Mouse (Mus musculus) CH12.LX (cell line): Measurements from ENCODE around the gene Ap5m1. TPM values are rescaled to one million over a fixed set of nuclear protein-coding genes. Genes with fewer than 3 reads are reported as not detected.

Experiments
- DNase-seq: peaks from one replicate; pipeline ENCODE4 v3.0.0-alpha.2; 2013; ENCODE audit errors: extremely low read depth
- H3K27ac ChIP-seq: 2 replicates; pipeline ENCODE4 v1.5.1; 2012; ENCODE audit warnings: low read depth, mild to moderate bottlenecking, control low read depth, moderate library complexity; ENCODE audit not compliant: insufficient read depth
- H3K27me3 ChIP-seq: replicated peaks from 2 replicates; pipeline ENCODE3; 2012; ENCODE audit warnings: inconsistent platforms
- H3K36me3 ChIP-seq, 2 experiments: replicated peaks in 1 of 2; 2 replicates each; pipeline versions ENCODE3 to v1.6.1; 2012; ENCODE audit warnings: inconsistent platforms in 1 of 2, low read length in 1 of 2, mild to moderate bottlenecking in 1 of 2, mixed read lengths in 1 of 2, moderate library complexity in 1 of 2; ENCODE audit not compliant: control insufficient read depth in 1 of 2, insufficient read depth in 1 of 2
- H3K4me1 ChIP-seq, 2 experiments: 2 replicates each; pipeline ENCODE4 v1.6.1; 2012; ENCODE audit warnings: inconsistent platforms in 1 of 2, moderate library complexity in 1 of 2; ENCODE audit not compliant: insufficient read depth in 2 of 2, control insufficient read depth in 1 of 2
- H3K4me2 ChIP-seq: 2 replicates; pipeline ENCODE4 v1.6.1; 2012; ENCODE audit warnings: low read depth, mild to moderate bottlenecking, control low read depth; ENCODE audit not compliant: poor library complexity, insufficient read depth, severe bottlenecking
- H3K4me3 ChIP-seq, 3 experiments: fragments of 150-350 bp in 1 of 3; sonication (generic) in 1 of 3; replicated peaks in 1 of 3; 2 replicates each; pipeline versions ENCODE3 to v1.5.1; 2011 to 2012; ENCODE audit warnings: low read depth in 2 of 3, low read length in 2 of 3, mild to moderate bottlenecking in 2 of 3, moderate library complexity in 2 of 3, control low read depth in 1 of 3, improper control_type of control experiment in 1 of 3, inconsistent platforms in 1 of 3, mixed read lengths in 1 of 3; ENCODE audit not compliant: poor library complexity in 1 of 3
- H3K79me2 ChIP-seq: replicated peaks from 2 replicates; pipeline ENCODE4 v1.6.1; 2012; ENCODE audit warnings: mild to moderate bottlenecking, moderate library complexity; ENCODE audit not compliant: control insufficient read depth, poor library complexity, insufficient read depth, severe bottlenecking; ENCODE audit errors: extremely low read depth
- H3K9ac ChIP-seq: 2 replicates; pipeline ENCODE4 v1.6.1; 2012; ENCODE audit warnings: low read depth, mild to moderate bottlenecking, control low read depth, moderate library complexity; ENCODE audit not compliant: insufficient read depth
- H3K9me3 ChIP-seq: replicated peaks from 2 replicates; pipeline ENCODE3; 2012; ENCODE audit warnings: low read length, inconsistent platforms, mixed read lengths
- CHD1 ChIP-seq: IDR thresholded peaks from 2 replicates; pipeline ENCODE4 v1.6.1; 2012; ENCODE audit warnings: low read depth, low read length, improper control_type of control experiment, inconsistent platforms
- CHD2 ChIP-seq: IDR thresholded peaks from 2 replicates; pipeline ENCODE4 v1.6.1; 2011; ENCODE audit warnings: low read length, improper control_type of control experiment
- CTCF ChIP-seq, 2 experiments: IDR thresholded peaks in 1 of 2; conservative IDR thresholded peaks in 1 of 2; 2 replicates each; pipeline ENCODE4 v1.5.1; 2011 to 2012; ENCODE audit warnings: low read depth in 2 of 2, low read length in 2 of 2, improper control_type of control experiment in 1 of 2, inconsistent platforms in 1 of 2, mild to moderate bottlenecking in 1 of 2, moderate library complexity in 1 of 2
- ELF1 ChIP-seq: IDR thresholded peaks from 2 replicates; pipeline ENCODE4 v1.6.1; 2014; ENCODE audit warnings: low read depth, mild to moderate bottlenecking, inconsistent platforms, low read length, improper control_type of control experiment
- EP300 ChIP-seq: IDR thresholded peaks from 2 replicates; pipeline ENCODE4 v1.6.1; 2011; ENCODE audit warnings: low read length, improper control_type of control experiment
- HCFC1 ChIP-seq: IDR thresholded peaks from 2 replicates; pipeline ENCODE4 v1.6.1; 2012; ENCODE audit warnings: low read depth, mild to moderate bottlenecking, inconsistent platforms, low read length, improper control_type of control experiment
- JUND ChIP-seq: conservative IDR thresholded peaks from 2 replicates; pipeline ENCODE4 v1.6.1; 2011; ENCODE audit warnings: low read depth, low read length, improper control_type of control experiment
- KAT2A ChIP-seq: IDR thresholded peaks from 2 replicates; pipeline ENCODE4 v1.6.1; 2012; ENCODE audit warnings: low read length, improper control_type of control experiment, inconsistent platforms; ENCODE audit not compliant: insufficient replicate concordance
- MEF2A ChIP-seq: IDR thresholded peaks from 2 replicates; pipeline ENCODE4 v1.6.1; 2014; ENCODE audit warnings: low read depth, mild to moderate bottlenecking, inconsistent platforms, low read length, improper control_type of control experiment, borderline replicate concordance
- MXI1 ChIP-seq: IDR thresholded peaks from 2 replicates; pipeline ENCODE4 v1.6.1; 2011; ENCODE audit warnings: mild to moderate bottlenecking, low read depth, low read length, improper control_type of control experiment
- POLR2A ChIP-seq: IDR thresholded peaks from 2 replicates; pipeline ENCODE4 v1.6.1; 2011; ENCODE audit warnings: low read depth, mild to moderate bottlenecking, improper control_type of control experiment, low read length
- POLR2AphosphoS2 ChIP-seq: IDR thresholded peaks from 2 replicates; pipeline ENCODE4 v1.6.1; 2011; ENCODE audit warnings: low read depth, low read length, improper control_type of control experiment
- SIN3A ChIP-seq: IDR thresholded peaks from 2 replicates; pipeline ENCODE4 v1.6.1; 2012; ENCODE audit warnings: low read length, improper control_type of control experiment, inconsistent platforms
- SMC3 ChIP-seq: IDR thresholded peaks from 2 replicates; pipeline ENCODE4 v1.6.1; 2011; ENCODE audit warnings: low read depth, low read length, improper control_type of control experiment
- TCF12 ChIP-seq: IDR thresholded peaks from 2 replicates; pipeline ENCODE4 v1.6.1; 2014; ENCODE audit warnings: low read depth, mild to moderate bottlenecking, inconsistent platforms, low read length, improper control_type of control experiment
- ZC3H11A ChIP-seq: IDR thresholded peaks from 2 replicates; pipeline ENCODE4 v1.6.1; 2012; ENCODE audit warnings: low read depth, mild to moderate bottlenecking, inconsistent platforms, low read length, improper control_type of control experiment
- dilution Hi-C: fragments of 300-500 bp; cut with MboI; formaldehyde crosslinking; loops from 2 replicates; pipeline ENCODE4 v1.14.3; 2020; ENCODE audit warnings: low sequenced_read_pairs; ENCODE audit not compliant: extremely low pct_unique_long_range_greater_than_20kb, extremely low pct_ligation_motif_present
- in situ Hi-C: fragments of 300-500 bp; cut with MboI; formaldehyde crosslinking; loops from 3 replicates; pipeline ENCODE4 v1.14.3; 2019; ENCODE audit warnings: low sequenced_read_pairs, low pct_ligation_motif_present, low pct_unique_long_range_greater_than_20kb, mixed read lengths
- polyA plus RNA-seq: library from polyadenylated mRNA; unstranded; fragments of >175 nt; gene quantifications from 2 replicates; pipeline ENCODE4 v1.2.1, GENCODE M21; 2012; ENCODE audit warnings: low read depth; ENCODE audit not compliant: insufficient read length
- total RNA-seq, 2 experiments: library from RNA; depleted of rRNA; stranded (reverse); fragments of 300-350 nt in 1 of 2; fragments of >200 nt in 1 of 2; gene quantifications; 2 replicates each; pipeline ENCODE4 v1.2.3; 2012 to 2014

Gene Ap5m1
- total RNA-seq (2012; rRNA removed), result 12.9 and 13.2 TPM in 2 replicates
- 29.1 and 30.7 TPM in 2 replicates for total RNA-seq (2014; rRNA removed)
- 11.7 and 12.4 TPM in 2 replicates for polyA plus RNA-seq

DNA sequence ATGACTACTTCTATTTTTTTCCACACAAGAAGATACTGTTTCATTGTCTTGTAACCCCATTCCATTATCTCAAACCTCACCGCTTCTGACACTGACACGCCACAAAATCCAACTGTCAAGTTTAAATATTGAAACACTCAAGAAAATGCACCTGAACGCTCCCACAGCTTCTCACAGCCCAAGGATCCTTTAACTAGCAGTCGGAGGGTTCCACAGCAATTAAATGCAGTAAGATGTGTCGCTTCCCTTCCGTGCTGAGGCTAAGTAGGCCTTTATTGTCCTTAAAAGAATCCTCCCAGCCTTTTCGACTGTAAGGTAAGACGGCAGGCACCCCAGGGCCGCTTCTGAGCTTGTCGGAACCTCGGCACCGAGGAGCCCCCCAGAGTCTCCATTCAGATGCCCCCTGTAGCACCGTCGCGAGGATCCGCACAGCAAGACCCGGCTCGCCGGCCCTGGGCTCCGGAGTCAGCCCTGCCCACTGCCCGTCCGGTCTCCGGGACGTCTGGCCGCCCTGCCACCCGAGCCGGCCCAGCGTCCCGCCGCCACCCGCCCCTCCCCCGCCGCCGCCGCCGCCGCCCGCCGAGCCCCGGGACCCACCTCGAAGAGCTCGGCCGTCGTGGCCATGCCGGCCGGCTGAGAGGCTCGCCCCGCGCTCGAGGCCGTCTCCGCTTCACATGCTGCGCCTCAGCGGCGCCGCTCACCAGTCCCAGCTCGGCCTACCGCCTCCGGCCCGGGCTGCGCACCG is at the start of gene Ap5m1:
TSS of gene Ap5m1 (plus strand) at position 569 of the 745 bp plus-strand sequence.
- peaks cover 0 to 5% of the 10 kb centered on the region in 2 experiments for H3K36me3 ChIP-seq
- no peak for TF ChIP-seq CTCF (conservative IDR thresholded peaks at IDR 0.05 in 1 of 2, IDR thresholded peaks at IDR 0.05 in 1 of 2; ENCODE audit: low read depth in 2 of 2, low read length in 2 of 2)
- no peak for TF ChIP-seq CHD2
- no peak for TF ChIP-seq JUND
- no peak; the same call in 1 of the 2 replicates for TF ChIP-seq MXI1
- TF ChIP-seq ELF1, result 0 out of 2 replicates have a peak, but pooled peaks have one; percentile 23
- TF ChIP-seq SIN3A, result no peak; the same call in 1 of the 2 replicates
- TF ChIP-seq EP300, result no peak
- TF ChIP-seq SMC3, result no peak
- no peak for TF ChIP-seq POLR2A
- TF ChIP-seq POLR2AphosphoS2, result no peak
- TF ChIP-seq MEF2A, result no peak
- no peak for TF ChIP-seq ZC3H11A
- TF ChIP-seq CHD1, result peak; percentile 61; the same call in 1 of the 2 replicates
- dilution Hi-C loops, result no loop called here

DNA sequence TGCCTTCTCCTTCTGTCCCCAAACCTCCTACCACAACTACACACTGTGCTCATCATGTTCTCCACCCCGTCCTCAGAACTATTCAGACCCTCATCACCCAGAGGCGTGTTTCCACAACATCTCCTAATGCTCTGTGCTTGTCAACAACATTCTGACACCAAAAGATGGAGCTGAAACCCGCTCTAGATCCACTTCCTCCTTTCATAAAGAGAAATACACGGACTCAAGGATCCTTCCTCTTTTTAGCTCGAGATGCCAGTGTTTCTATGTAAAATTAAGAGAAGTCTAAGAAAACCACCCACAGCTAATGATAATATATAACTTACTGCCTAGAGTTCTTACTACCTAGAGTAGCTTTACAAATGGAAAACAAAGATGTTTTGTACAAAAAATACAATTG is 46.1 kb upstream of the Ap5m1 start:
- dilution Hi-C loops, result no loop called here
- in situ Hi-C loops, result no loop called here
- no peak overlapping the region for H3K4me3 ChIP-seq
- peaks cover 3 to 40% of the 10 kb centered on the region in 2 experiments for H3K36me3 ChIP-seq
- DNase-seq, result peak; percentile 48
- H3K79me2 ChIP-seq, result no peaks in the 10 kb centered on the region
- no peak overlapping the region for H3K27ac ChIP-seq
- H3K9ac ChIP-seq, result no peak overlapping the region
- H3K4me2 ChIP-seq, result no peak overlapping the region
- no peaks in the 10 kb centered on the region for H3K27me3 ChIP-seq
- H3K4me1 ChIP-seq, result peaks cover 0 to 11% of the 10 kb centered on the region in 2 experiments; a peak in 2 of 4 replicates
- TF ChIP-seq HCFC1 (no peak), TCF12 (no peak), KAT2A (no peak), MEF2A (no peak)
- H3K9me3 ChIP-seq, result no peaks in the 10 kb centered on the region

More for the DNA sequence above, at the start of gene Ap5m1:
- peak within 1 kb of the TSS; percentile 80; the same call in 1 of the 2 replicates for H3K4me2 ChIP-seq
- H3K4me3 ChIP-seq, result peak within 1 kb of the TSS; percentile 85 to 95 (median 95)
- no peaks in the 10 kb centered on the region for H3K27me3 ChIP-seq
- peak within 1 kb of the TSS; percentile 95 for H3K27ac ChIP-seq
- peak; percentile 34 for DNase-seq
- H3K9ac ChIP-seq, result peak within 1 kb of the TSS; percentile 89
- peaks cover 3 to 36% of the 10 kb centered on the region in 2 experiments; a peak in 2 of 4 replicates for H3K4me1 ChIP-seq
- H3K79me2 ChIP-seq, result peaks cover 36% of the 10 kb centered on the region
- no peaks in the 10 kb centered on the region for H3K9me3 ChIP-seq
- in situ Hi-C loops, result no loop called here
